Mouse (Mus musculus): Measurements from ENCODE around the gene Glb1l.

The Glb1l gene

GRCm38 (mm10) chr1:75192452-75192851, 18.2 kb downstream of the Glb1l start:
- DNase-seq (ENCODE audit: low spot score in 2 of 2) = no peak

- DNase-seq (ENCODE audit: low spot score in 2 of 2) = peak; percentile 98
Measured at GRCm38 (mm10) chr1:75191622-75192402, 18.8 kb downstream of the Glb1l start, which contains the start of the genes Ankzf1 and Atg9a. Gene Ankzf1 (plus strand): TSS chr1:75192151. Gene Atg9a (minus strand): TSS chr1:75192196.

- DNase-seq (ENCODE audit: low spot score in 2 of 2) = no peak
Measured at GRCm38 (mm10) chr1:75191258-75191621, 19.4 kb downstream of the Glb1l start.

GRCm38 (mm10) chr1:75190577-75190976, 20.0 kb downstream of the Glb1l start:
- DNase-seq (ENCODE audit: low spot score in 2 of 2) = no peak

GRCm38 (mm10) chr1:75187914-75188483, 22.6 kb downstream of the Glb1l start:
- no peak for DNase-seq (ENCODE audit: low spot score in 2 of 2)

- DNase-seq (ENCODE audit: low spot score in 2 of 2) = no peak
Measured at GRCm38 (mm10) chr1:75187126-75187525, 23.5 kb downstream of the Glb1l start.

GRCm38 (mm10) chr1:75185495-75185894, 25.1 kb downstream of the Glb1l start:
- no peak for DNase-seq (ENCODE audit: low spot score in 2 of 2)

GRCm38 (mm10) chr1:75182160-75182559, 28.5 kb downstream of the Glb1l start:
- DNase-seq (ENCODE audit: low spot score in 2 of 2) = no peak

GRCm38 (mm10) chr1:75181377-75181870, 29.2 kb downstream of the Glb1l start:
- DNase-seq (ENCODE audit: low spot score in 2 of 2) = no peak

GRCm38 (mm10) chr1:75180741-75181140, 29.9 kb downstream of the Glb1l start:
- no peak for DNase-seq (ENCODE audit: low spot score in 2 of 2)

GRCm38 (mm10) chr1:75180105-75180590, 30.5 kb downstream of the Glb1l start, which contains the start of gene Abcb6:
Gene Abcb6 (minus strand): TSS chr1:75180392.
- DNase-seq (ENCODE audit: low spot score in 2 of 2) = peak; percentile 89 to 95

- peak in 1 of 2 experiments; percentile 42 for DNase-seq (ENCODE audit: low spot score in 2 of 2)
Measured at GRCm38 (mm10) chr1:75179334-75180104, 31.1 kb downstream of the Glb1l start.

GRCm38 (mm10) chr1:75168472-75169464, 41.8 kb downstream of the Glb1l start, which contains the start of gene Zfand2b:
Gene Zfand2b (plus strand): TSS chr1:75168646.
- peak; percentile 81 to 95 for DNase-seq (ENCODE audit: low spot score in 2 of 2)

- no peak for DNase-seq (ENCODE audit: low spot score in 2 of 2)
Measured at GRCm38 (mm10) chr1:75168093-75168471, 42.5 kb downstream of the Glb1l start.

- DNase-seq (ENCODE audit: low spot score in 2 of 2) = no peak
Measured at GRCm38 (mm10) chr1:75160256-75160617, 50.4 kb downstream of the Glb1l start.

- DNase-seq (ENCODE audit: low spot score in 2 of 2) = no peak
Measured at GRCm38 (mm10) chr1:75159540-75160255, 50.9 kb downstream of the Glb1l start.

GRCm38 (mm10) chr1:75158990-75159389, 51.6 kb downstream of the Glb1l start:
- DNase-seq (ENCODE audit: low spot score in 2 of 2) = no peak

- no peak for DNase-seq (ENCODE audit: low spot score in 2 of 2)
Measured at GRCm38 (mm10) chr1:75155837-75156236, 54.8 kb downstream of the Glb1l start.

GRCm38 (mm10) chr1:75148727-75149126, 61.9 kb downstream of the Glb1l start:
- DNase-seq (ENCODE audit: low spot score in 2 of 2) = no peak

All from left cerebral cortex, adult 9 months (tissue).